Mouse (Mus musculus) urinary bladder, adult 18-20 months (tissue): Measurements from ENCODE around the gene Cnnm3.
A peak's percentile ranks its signal among the peaks of the same experiment; 100 is the strongest.

Experiments
- DNase-seq, 2 experiments: peaks; one replicate each; pipeline ENCODE4 v3.0.0; 2022; ENCODE audit warnings: low spot score in 2 of 2, mixed read lengths in 2 of 2

Gene Cnnm3

DNA sequence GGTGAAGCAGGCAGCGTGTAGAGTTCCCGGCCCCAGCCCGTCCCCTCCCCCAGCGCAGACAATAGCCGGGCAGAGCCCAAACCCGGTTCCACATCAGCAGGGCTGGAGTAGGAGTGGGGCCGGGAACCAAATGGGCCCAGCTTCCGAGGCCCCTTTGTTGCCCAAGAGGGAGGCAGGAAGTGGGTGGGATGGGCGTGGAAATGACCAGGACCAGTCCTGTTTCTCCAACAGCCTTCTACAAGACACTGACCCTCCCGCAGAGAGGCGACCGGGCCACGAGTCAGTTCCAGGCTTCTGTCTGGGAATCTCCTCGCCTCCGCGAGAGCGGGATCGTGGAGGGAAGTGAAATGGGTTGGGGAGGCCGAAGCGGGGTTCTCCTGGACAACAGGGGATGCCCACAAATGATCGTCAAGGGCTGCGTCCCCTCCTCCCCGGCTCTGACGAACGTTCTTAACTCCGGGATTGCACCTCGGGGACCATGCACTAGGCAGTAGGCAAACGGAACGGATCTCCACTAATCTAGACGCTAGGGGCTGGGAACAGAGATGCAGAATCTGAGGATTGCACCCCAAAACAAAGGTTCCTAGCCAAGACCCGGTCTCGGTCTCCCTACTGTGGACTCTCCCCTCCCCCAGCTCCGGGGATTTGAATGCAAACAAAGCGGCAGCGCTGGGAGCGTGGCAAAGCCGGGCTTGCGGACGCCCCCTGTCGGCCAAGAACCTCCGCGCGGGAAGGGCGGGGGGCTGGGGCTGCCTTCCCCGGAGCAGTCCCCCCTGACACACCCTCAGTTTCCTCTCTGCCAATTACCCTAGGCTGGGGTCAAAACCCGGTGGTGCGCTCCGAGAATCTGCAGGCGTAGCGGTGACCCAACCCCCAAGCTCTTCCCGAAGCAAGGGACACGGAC is 45.1 kb downstream of the Cnnm3 start:
- DNase-seq: peak; percentile 86 to 91

DNA sequence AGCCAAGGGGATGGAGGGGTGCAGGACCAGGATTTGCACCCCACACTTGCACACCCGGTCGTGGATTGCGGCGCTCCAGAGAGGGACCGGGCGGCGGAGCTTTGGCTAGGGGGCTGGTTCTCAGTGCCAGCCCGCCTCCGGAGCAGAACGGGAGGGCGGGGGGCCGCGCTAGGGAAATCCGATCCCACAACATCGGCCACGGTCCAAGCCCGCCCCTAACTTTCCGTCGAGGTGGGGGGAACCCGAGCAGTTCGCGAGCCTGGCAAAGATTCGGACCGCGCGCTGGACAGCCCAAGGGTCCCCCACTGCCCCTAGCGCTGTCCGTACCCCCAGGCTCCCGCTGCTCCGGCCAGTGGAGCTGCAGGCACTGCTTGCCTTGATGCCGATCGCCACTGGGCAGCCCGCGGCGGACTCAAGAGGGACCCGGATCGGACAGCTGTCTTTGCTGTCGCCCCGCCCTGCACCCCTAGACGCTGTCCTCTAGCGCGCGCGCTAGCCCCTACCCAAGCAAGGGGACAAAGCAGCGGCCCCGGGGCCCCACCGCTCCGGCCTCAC is 45.9 kb downstream of the Cnnm3 start:
- peak; percentile 82 to 84 for DNase-seq

DNA sequence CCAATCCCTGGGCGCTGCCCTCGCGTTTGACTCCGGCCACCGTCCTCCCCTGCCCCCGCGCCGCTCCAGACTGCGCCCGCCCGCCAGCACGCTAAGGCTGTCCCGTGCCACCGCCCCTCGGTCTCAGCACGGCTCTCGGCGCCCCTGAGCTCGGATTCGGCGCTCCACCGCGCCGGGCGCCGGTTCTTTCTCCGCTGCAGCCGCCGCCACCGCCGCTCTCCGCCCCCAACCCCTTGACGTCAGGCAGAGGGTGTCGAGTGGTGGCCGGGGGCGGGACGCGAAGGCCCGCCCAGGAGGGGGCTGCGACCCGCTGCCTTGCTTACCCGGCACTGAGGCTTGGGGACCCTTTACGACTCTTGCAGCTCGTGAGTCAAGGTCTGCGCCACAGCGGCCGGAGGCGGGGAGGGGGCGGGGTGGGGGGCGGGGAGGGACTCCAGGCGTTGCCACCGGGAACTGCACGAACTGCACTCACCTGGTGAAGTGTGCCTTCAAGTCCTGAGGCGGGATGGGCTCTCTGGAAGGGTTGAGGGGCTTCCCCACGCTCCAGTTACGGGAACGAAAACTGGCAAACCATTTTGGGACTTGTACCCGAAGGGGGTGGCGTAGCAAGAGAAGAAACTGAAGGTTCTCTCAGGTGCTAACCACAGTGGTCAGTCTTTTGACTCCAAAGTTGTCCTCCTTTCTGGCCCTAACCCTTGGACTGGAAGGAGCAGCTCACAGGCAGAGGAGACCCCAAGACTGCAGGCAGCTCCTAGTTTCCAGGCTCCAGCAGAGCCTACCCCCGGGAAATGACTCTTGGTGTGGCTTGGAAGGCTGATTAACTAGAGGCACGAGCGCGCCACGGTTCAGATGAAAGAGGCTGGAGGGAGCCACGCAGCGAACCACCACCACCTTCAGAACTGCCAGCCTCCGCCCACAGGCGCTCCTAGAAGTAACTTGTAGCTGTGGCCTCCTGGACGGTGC is 46.6 kb downstream of the Cnnm3 start, which contains the start of gene Sema4c:
Gene Sema4c (minus strand): TSS at position 319 of the 963 bp plus-strand sequence.
- DNase-seq: peak; percentile 66 to 69

DNA sequence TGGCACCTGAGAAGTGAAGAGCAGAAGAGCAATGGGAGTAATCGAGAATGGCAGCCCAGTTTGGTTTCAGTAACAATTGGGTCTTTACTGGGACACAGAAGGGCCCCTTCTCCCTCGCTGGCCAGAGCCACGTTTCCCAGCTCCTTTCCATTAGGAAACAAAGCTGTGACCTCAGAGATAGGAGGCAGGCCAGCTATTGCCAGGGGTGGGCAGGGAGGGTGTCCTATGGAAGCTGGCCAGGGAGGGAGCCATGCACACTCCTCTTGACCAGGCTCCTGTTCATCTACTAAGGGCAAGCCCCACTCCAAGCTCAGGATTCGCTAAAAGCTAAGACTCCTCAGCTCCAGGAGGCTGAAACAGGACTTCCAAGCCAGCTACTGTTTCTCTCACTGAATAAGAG is 47.6 kb downstream of the Cnnm3 start:
- no peak for DNase-seq

DNA sequence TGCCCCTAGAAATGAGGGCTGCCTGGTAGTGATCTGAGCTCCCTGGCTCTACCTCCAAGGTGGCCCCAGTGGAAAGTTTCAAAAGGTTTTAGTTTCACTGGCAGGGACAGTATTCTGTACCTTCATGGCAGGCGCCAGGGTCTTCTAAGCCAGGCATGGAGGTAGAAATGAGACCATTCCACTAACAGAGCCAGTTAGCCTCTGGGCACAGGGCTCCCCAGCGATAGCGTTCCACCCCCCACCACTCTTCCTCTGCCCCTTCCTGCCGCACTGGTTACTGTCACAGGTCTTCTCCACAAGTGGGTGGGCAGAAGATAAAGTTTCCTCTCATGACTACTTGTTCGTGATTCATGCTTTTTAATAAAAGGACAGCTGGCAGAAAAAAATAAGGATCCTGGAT is 48.2 kb downstream of the Cnnm3 start:
- DNase-seq: no peak

DNA sequence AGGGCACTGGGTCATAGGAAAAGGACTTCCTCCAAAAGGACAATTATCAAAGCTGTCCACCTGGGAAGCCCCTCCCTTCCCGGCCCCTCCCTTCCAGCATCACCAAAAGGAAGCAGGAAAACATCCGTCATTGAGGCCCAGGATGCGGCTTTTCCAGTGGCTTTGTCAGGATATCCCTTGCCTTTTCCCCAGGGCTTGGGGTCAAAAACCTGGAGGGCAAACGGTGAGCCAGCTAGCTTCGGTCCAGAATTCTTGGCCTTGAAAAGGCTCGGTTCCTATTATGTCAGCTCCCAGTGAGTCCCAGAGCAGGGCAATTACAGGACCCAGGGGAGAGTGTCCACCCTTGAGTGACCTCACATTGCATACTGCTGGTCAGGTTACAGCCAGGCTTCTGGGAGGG is 49.2 kb downstream of the Cnnm3 start:
- DNase-seq: no peak

DNA sequence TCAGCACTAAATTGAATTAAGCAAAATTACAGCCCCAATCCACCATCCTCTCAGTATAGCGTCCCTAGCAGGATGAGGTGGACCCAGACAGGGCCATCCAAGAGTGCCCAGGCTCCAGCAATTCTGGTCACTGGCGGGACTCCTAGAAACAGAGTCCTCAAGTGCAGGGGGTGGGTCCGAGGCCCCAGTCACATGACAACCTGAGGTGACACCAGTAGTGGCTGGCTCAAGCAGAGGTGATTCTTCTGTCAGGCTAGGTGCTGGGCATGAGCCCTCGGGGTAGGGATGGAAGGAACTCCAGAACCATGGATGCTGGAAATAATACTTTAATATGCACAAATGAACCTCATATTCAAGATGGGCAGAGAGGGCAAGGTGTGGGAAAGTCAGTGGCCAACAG is 50.7 kb downstream of the Cnnm3 start:
- DNase-seq: no peak

DNA sequence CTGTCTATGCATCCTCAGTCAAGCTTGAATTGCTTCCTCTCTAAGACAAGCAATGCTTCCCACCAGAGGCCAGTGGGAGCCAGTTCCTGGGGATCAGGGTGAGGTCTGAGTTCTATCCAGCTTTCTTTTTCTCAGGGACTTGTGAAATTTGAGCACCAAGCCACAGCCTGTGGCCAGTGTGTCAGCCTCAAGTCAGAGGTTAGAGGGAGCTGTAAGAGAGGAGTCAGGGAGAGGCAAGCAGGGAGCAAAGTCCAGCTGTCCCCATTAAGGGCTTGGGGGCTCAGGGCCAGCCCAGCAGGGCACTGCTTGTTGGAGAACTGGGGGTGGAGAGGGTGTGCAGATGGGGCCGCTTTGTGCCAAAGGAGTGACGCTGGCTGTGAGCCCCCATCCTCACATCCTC is 51.5 kb downstream of the Cnnm3 start:
- no peak for DNase-seq

DNA sequence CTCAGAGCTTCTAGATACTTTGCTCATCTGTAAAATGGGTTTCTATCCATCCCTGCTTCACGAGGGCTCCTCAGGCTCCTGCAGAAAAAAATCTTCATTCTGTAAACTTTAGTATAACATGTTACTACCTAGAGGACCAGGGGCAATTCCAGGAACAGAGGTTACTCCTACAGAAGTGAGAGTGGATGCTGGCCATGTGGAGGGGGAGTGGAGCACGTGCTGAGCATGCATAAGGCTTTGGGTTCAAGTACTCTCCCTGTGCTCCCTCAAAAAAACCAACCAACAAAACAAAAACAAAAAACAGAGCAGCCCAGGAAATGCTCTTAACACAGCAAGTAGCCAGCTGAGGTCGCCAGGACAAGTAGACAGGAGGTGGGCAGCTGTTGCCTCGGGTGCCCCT is 52.0 kb downstream of the Cnnm3 start:
- DNase-seq: no peak

DNA sequence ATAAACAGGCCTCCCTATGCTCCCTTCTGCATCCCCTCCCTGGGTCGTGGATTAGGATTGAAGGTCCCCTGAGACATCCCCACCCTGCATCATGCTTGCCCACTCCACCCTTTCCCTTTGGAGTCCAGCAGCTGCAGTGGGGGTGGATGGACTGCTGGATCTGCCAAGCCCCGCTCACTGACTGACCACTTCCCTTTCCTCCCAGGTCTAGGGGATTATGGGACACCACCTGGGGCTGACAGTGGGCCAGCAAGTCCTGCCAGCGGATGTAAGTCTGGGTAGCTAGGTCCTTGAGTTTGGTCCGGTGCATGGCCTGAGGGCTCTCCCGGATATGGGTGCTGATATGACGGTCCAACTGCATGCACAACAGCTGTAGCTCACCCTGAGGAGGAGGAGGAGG is 52.4 kb downstream of the Cnnm3 start:
- DNase-seq: no peak

DNA sequence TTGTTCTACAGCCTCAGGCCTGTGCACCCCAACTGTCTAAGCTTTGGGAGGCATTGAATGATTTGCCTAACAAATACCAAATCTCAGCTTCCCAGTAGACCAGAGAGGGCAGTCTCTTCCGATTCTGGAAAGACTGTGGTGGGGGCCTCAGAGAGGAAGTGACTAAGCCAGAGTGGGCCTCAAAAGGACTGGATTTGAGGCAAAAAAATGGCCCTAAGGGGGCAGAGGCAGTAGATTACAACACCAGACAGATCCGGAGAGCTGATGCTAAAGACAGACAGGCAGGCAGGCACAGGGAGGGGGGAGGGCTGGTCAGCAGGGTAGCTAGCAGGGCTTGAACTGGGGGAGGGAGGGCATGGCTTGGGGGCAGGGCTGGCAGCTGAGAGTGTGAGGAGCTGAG is 54.8 kb downstream of the Cnnm3 start:
- no peak for DNase-seq

DNA sequence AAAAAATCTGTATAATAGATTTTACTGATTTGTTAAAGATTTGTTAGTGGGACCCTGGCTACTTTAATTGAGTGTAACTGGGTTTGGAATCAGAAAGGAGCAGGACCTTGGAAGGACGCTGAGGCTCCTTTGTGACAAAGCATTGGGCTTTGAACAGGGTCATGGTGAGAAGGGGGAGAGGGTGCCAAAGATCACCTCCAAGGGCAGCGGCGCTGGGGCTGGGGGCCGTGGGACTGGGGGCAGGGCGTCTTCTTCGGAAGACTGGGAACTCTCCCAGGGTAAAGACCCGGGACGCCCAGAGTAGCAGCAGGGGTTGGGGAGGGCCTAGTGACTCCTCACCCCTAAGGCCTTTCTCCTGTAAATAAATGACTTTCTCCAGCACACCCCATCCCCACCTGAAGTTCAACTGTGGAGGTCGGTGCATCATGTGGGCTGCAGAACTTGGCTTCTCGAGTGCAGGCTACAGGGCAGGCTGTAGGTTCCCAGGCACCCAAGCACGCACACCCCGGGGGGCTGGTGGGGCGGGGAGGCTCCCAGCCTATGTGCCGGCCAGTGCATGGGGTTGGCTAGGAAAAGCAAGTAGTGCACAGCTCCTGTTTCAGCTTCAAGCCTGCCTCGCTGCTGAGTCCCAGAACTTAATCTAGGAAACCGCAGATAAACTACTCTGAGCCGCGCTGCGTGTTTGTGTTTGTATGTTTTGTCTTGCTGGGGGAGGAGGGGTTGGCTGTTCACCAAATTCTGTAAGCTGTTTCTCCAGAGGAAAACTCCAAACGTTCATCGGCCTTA is 56.3 kb downstream of the Cnnm3 start:
- DNase-seq: no peak

DNA sequence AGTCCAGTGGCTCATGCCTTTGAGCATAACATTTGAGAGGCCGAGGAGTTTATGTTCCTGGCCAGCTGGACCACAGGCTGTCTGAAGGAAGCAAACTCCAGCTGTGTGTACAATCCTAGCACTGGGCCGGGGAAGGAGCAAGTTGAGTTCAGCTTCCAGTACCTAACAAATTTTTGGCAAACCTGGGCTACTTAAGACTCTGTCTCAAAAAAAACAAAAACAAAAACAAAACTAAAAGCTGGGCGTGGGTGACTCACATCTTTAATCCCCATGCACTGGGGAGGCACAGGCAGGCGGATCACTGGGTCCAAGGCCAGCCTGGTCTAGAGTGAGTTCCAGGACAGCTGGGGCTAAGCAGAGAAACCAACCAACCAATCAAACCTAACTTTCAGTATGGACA is 57.1 kb downstream of the Cnnm3 start:
- no peak for DNase-seq

DNA sequence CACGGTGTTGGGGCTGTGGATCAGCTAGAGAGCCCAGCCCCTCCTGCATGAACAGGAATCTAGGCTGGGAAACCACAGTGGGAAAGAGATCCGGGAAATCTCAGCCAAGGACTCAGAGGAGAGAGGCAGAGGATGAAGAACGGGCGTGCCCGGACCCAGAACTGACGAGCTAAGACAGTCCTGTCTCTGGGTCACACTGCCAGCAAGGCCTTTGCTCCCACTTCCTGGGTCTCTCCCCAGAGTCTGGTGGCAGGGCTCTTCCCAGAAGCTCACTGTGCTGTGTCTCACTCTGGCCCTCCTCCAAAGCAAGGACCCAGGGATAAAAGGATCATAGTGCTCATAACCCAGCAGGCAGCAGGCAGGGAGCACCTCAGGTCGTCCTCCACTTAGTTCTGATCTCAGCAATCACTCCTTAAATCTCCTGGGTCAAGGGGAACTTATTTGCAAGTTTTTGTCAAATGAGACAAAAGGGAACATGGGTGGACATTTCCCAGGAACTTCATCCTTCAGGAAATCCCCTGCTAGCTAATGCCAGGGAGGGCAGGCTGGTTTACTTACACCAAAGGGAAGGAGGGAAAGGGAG is 58.1 kb downstream of the Cnnm3 start:
- no peak for DNase-seq

DNA sequence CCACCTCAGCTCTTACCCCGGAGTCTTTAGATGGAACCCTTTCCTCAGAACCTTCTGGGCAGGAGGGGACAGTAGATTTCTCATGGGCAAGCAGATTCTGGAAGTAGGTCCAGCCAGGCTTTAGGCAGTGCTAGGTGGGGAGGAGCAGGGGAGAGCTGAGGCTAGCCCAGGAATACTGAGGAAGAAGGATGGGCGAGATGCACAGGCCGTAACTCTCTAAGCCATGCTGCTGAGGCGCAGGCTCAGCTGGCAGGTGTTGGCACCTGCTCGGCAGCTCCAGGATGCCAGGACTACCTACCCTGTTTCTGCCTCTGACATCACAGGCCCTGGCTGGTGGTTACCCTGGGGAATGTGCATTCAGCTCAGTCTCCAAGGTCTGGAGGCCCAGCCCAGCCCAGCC is 58.7 kb downstream of the Cnnm3 start:
- no peak for DNase-seq

DNA sequence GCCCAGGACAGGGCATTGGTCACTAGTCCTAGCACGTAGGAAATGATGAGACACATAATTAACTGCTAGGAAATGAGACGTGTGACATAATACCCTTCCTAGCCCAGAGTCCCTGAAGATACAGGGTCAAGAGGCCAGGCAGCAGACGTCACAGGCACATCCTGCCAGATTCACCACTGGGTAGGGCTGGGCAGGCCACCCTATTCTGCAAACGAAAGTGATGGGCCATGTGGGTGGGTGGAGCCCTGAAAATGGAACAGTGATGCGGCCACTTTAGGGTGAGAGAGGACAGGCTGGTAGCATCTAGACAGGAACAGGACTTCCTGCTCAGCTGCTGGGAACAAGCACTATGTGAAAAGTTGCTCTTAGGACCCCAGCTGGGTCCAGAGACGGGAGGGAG is 60.0 kb downstream of the Cnnm3 start:
- DNase-seq: no peak

DNA sequence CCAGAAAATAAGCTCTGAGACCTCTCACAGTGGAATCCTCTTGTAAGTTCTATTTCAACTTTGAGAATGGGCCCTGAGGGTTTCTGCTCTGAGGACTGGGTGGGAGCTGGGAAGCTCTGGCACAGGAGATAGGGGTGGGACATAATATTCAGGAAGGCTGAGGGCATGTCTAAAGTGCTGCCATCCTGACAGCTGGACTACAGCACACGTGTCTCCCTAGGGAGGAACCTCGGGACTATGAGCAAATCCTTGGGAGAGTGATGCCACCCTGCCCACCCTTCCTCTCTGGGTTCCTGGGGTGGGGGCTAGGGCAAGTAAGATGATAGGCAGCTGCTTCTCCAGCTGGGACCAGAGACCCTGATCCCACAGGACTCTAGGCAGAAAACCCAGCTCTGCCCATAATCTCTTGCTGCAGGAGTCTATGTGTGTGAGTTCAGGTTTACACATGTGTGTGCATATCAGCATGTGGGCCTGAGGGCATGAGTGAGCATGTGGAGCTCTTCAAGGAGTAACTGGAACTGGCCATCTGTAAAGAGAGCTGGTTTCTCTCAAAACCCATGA is 60.6 kb downstream of the Cnnm3 start:
- no peak for DNase-seq

DNA sequence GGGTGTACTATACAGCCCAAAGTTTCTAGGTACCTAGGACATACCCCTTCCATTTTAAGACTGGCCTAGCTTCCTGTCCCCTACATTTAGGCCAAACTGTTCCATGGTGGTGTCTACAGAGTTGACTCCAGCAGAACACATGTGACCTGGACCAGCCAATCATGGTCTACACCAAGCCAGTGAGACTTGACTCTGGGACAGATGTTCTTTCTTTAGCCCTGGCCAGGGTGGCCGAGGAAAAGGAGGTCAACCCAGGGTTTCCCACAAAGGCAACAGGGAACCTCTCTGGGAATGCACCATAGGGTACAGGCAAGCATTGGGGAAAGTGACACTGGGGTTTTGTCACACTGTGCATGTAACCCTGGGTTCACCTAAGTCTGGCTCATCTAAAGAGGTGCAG is 61.0 kb downstream of the Cnnm3 start:
- DNase-seq: no peak

DNA sequence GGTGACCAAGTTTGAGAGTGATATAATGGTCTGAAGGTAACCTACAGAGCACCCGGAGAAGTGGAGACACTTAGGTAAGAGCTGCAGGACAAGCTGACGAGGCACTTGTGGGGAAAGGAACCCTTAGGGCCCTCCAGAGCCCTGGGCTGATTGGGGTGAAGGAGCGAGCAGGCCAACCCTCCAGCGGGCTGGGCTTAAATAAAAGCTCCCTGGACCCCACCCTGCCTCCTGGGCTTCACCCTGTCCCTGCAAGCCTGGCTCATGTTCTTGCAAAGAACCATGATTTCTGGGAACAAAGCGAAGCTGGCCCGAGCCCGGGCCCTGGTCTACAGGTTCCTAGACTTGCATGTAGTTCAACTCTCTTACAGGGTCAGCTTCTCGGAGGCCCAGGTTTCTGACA is 61.9 kb downstream of the Cnnm3 start:
- DNase-seq: peak in 1 of 2 experiments; percentile 71

DNA sequence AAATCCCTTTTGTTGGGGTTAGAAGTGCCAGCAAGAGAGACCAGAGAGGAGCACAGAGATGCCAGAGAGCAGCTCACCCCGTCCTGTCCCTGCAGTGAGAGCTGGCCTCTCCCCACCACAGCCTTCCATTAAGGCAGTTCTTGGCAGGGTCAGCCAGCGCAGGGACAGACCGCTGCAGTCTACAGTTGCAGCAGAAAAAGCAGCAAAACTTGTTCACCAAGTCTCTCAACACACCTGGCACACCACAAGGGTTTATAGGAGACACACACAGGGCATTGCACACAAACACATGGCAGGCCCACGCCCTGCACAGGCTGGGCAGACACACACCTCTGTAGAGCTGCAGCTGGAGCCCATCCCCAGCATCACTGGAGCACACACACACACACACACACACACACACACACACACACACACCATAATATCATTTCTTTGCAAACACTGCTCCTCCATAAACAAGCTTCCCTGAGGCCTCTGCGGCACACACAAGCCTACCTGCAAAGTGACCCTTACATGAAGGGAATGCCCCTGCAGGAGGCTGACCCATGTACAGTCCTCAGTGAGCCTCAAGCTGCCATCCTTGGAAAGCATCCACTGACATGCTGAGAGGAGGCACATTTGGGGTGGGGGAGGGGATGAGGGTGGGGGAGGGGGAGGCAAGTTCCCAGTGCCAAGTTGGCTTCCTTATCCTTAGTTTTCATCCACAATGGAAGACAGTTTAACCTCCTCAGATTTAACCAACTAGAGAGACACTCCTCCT is 62.7 kb downstream of the Cnnm3 start:
- peak in 1 of 2 experiments; percentile 55 for DNase-seq
